Mouse (Mus musculus) MEL (cell line): Measurements from ENCODE around the gene Adcy1. TPM values are rescaled to one million over a fixed set of nuclear protein-coding genes. Genes with fewer than 3 reads are reported as not detected.

Experiments used
- DNase-seq: peaks from one replicate; pipeline ENCODE4 v3.0.0; 2011; ENCODE audit warnings: low read depth, low spot score
- H3K27ac ChIP-seq: 2 replicates; pipeline ENCODE4 v1.5.1; 2012; ENCODE audit warnings: low read depth, mild to moderate bottlenecking, control low read depth, low read length, moderate library complexity; ENCODE audit not compliant: control insufficient read depth
- H3K27me3 ChIP-seq, 2 experiments: fragments of 150-350 bp in 1 of 2; sonication (generic) in 1 of 2; 2 replicates each; pipeline ENCODE4 v1.6.1; 2012; ENCODE audit warnings: low read length in 2 of 2, mild to moderate bottlenecking in 2 of 2, improper control_type of control experiment in 1 of 2, moderate library complexity in 1 of 2; ENCODE audit not compliant: insufficient read depth in 2 of 2, control insufficient read depth in 1 of 2
- H3K36me3 ChIP-seq, 2 experiments: 2 replicates each; pipeline ENCODE4 v1.6.1; 2012 to 2014; ENCODE audit warnings: low read length in 2 of 2, improper control_type of control experiment in 1 of 2, inconsistent platforms in 1 of 2, mild to moderate bottlenecking in 1 of 2; ENCODE audit not compliant: insufficient read depth in 2 of 2, control insufficient read depth in 1 of 2
- H3K4me1 ChIP-seq, 2 experiments: fragments of 150-350 bp in 1 of 2; sonication (generic) in 1 of 2; 2 replicates each; pipeline ENCODE4 v1.6.1; 2012; ENCODE audit warnings: low read length in 2 of 2, improper control_type of control experiment in 1 of 2, mild to moderate bottlenecking in 1 of 2; ENCODE audit not compliant: insufficient read depth in 2 of 2, control insufficient read depth in 1 of 2
- H3K4me3 ChIP-seq, 2 experiments: fragments of 150-350 bp in 1 of 2; sonication (generic) in 1 of 2; 2 replicates each; pipeline ENCODE4 v1.5.1; 2012; ENCODE audit warnings: low read depth in 2 of 2, low read length in 2 of 2, mild to moderate bottlenecking in 2 of 2, moderate library complexity in 2 of 2, control low read depth in 1 of 2, improper control_type of control experiment in 1 of 2; ENCODE audit not compliant: control insufficient read depth in 1 of 2, insufficient read depth in 1 of 2
- H3K79me2 ChIP-seq: 2 replicates; pipeline ENCODE4 v1.6.1; 2012; ENCODE audit warnings: mild to moderate bottlenecking, low read length, moderate library complexity; ENCODE audit not compliant: control insufficient read depth, poor library complexity, insufficient read depth
- H3K9ac ChIP-seq: 2 replicates; pipeline ENCODE4 v1.6.1; 2012; ENCODE audit warnings: low read depth, mild to moderate bottlenecking, control low read depth, low read length, moderate library complexity; ENCODE audit not compliant: control insufficient read depth, poor library complexity, severe bottlenecking
- H3K9me3 ChIP-seq: fragments of 150-350 bp; sonication (generic); replicated peaks from 2 replicates; pipeline ENCODE4 v1.6.1; 2012; ENCODE audit warnings: mild to moderate bottlenecking, low read length, improper control_type of control experiment, moderate library complexity; ENCODE audit not compliant: insufficient read depth
- CTCF ChIP-seq, 3 experiments: IDR thresholded peaks in 2 of 3; conservative IDR thresholded peaks in 1 of 3; 2 replicates each; pipeline ENCODE4 v1.5.1; 2011 to 2012; ENCODE audit warnings: low read length in 3 of 3, low read depth in 2 of 3, mild to moderate bottlenecking in 2 of 3, improper control_type of control experiment in 1 of 3, inconsistent platforms in 1 of 3, mixed read lengths in 1 of 3, moderate library complexity in 1 of 3; ENCODE audit not compliant: control insufficient read depth in 1 of 3, insufficient read depth in 1 of 3, poor library complexity in 1 of 3, severe bottlenecking in 1 of 3
- ETS1 ChIP-seq: IDR thresholded peaks from 2 replicates; pipeline ENCODE4 v1.6.1; 2012; ENCODE audit warnings: low read depth, mild to moderate bottlenecking, inconsistent platforms, low read length, improper control_type of control experiment, moderate library complexity
- POLR2A ChIP-seq, 2 experiments: IDR thresholded peaks; 2 replicates each; pipeline ENCODE4 v1.6.1; 2011 to 2012; ENCODE audit warnings: low read length in 2 of 2, mild to moderate bottlenecking in 2 of 2, control low read depth in 1 of 2, improper control_type of control experiment in 1 of 2, low read depth in 1 of 2, moderate library complexity in 1 of 2; ENCODE audit not compliant: control insufficient read depth in 1 of 2, insufficient read depth in 1 of 2, poor library complexity in 1 of 2
- RAD21 ChIP-seq: IDR thresholded peaks from 2 replicates; pipeline ENCODE4 v1.6.1; 2011; ENCODE audit warnings: mild to moderate bottlenecking, low read depth, low read length, improper control_type of control experiment
- SIN3A ChIP-seq: IDR thresholded peaks from 2 replicates; pipeline ENCODE4 v1.6.1; 2012; ENCODE audit warnings: low read length, improper control_type of control experiment, inconsistent platforms
- TCF12 ChIP-seq: IDR thresholded peaks from 2 replicates; pipeline ENCODE4 v1.6.1; 2014; ENCODE audit warnings: low read depth, mild to moderate bottlenecking, inconsistent platforms, low read length, improper control_type of control experiment, moderate library complexity
- ZC3H11A ChIP-seq: IDR thresholded peaks from 2 replicates; pipeline ENCODE4 v1.6.1; 2012; ENCODE audit warnings: low read depth, mild to moderate bottlenecking, inconsistent platforms, low read length, improper control_type of control experiment
- polyA plus RNA-seq, 2 experiments: library from polyadenylated mRNA; stranded (reverse) in 1 of 2; unstranded in 1 of 2; fragments of >175 nt in 1 of 2; fragments of >200 nt in 1 of 2; gene quantifications; 2 replicates each; pipeline versions ENCODE4 v1.2.1 to v1.2.4; 2012; ENCODE audit warnings: low replicate concordance in 2 of 2, low read depth in 1 of 2; ENCODE audit not compliant: insufficient read length in 2 of 2, insufficient read depth in 1 of 2, missing spikeins in 1 of 2
- total RNA-seq: library from RNA; depleted of rRNA; stranded (reverse); fragments of 300-350 nt; gene quantifications from 2 replicates; pipeline ENCODE4 v1.2.3, GENCODE M21; 2012

Gene Adcy1
- total and polyA plus RNA-seq, 3 experiments, result under 0.01 TPM; not detected in 2

- H3K27ac ChIP-seq, result no peak overlapping the region
- DNase-seq, result no peak
- H3K4me1 ChIP-seq, result no peaks in the 10 kb centered on the region
- no peak overlapping the region for H3K9ac ChIP-seq
- H3K36me3 ChIP-seq, result no peaks in the 10 kb centered on the region
- H3K4me3 ChIP-seq, result no peak overlapping the region
- H3K27me3 ChIP-seq, result no peaks in the 10 kb centered on the region
- no peaks in the 10 kb centered on the region for H3K79me2 ChIP-seq
- no peak for TF ChIP-seq CTCF (IDR thresholded peaks at IDR 0.05 in 2 of 3, conservative IDR thresholded peaks at IDR 0.05 in 1 of 3; ENCODE audit: control insufficient read depth in 1 of 3, insufficient read depth in 1 of 3, low read depth in 2 of 3, low read length in 3 of 3, poor library complexity in 1 of 3, severe bottlenecking in 1 of 3)
- TF ChIP-seq TCF12, result no peak
- TF ChIP-seq POLR2A (IDR thresholded peaks at IDR 0.05; ENCODE audit: control insufficient read depth in 1 of 2, insufficient read depth in 1 of 2, low read depth in 1 of 2, low read length in 2 of 2, poor library complexity in 1 of 2), result no peak
- TF ChIP-seq, all 39 proteins: peak for 0
- H3K9me3 ChIP-seq, result no peaks in the 10 kb centered on the region
These were observed 140.6 kb downstream of the Adcy1 start for GRCm38 (mm10) chr11:7203846-7204245.

DNA sequence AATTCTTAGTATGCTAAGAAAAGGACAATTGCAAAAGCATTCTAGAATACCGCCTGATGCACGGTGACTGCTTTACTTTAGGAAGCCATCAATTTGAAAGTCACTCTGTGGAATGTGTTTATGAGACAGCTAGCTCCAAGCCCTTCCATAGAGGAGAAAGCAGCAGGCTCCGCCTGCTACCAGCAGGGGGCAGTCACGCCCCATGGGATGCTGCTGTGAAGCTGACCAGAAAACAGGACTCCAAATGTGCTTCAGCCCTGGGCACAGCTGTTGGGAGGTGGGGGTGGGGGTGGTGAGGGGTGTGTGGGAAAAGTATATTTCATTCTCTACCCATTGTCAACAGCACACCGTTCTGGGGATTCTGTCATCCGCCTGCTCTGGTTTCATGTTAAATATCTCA lies 147.1 kb downstream of the Adcy1 start:
- DNase-seq, result peak; percentile 12
- TF ChIP-seq CTCF (IDR thresholded peaks at IDR 0.05 in 2 of 3, conservative IDR thresholded peaks at IDR 0.05 in 1 of 3; ENCODE audit: control insufficient read depth in 1 of 3, insufficient read depth in 1 of 3, low read depth in 2 of 3, low read length in 3 of 3, poor library complexity in 1 of 3, severe bottlenecking in 1 of 3), result peak; percentile 37 to 70 (median 43)
- no peak for TF ChIP-seq ETS1
- TF ChIP-seq RAD21, result peak; percentile 44
- no peak for TF ChIP-seq ZC3H11A
- TF ChIP-seq SIN3A, result no peak
- TF ChIP-seq, all 39 proteins: peak for 2
- no peak overlapping the region for H3K9ac ChIP-seq
- H3K36me3 ChIP-seq, result no peaks in the 10 kb centered on the region
- H3K27me3 ChIP-seq, result no peaks in the 10 kb centered on the region
- H3K79me2 ChIP-seq, result no peaks in the 10 kb centered on the region
- no peak overlapping the region for H3K4me3 ChIP-seq
- H3K4me1 ChIP-seq, result no peaks in the 10 kb centered on the region
- no peaks in the 10 kb centered on the region for H3K9me3 ChIP-seq
- H3K27ac ChIP-seq, result no peak overlapping the region

GRCm38 (mm10) chr11:7211211-7211610 lies 147.9 kb downstream of the Adcy1 start:
- Histone ChIP-seq H3K9ac (no peak overlapping the region), H3K4me3 (no peak overlapping the region), H3K27ac (no peak overlapping the region), H3K4me1 (no peaks in the 10 kb centered on the region), H3K36me3 (no peaks in the 10 kb centered on the region), H3K9me3 (no peaks in the 10 kb centered on the region), H3K79me2 (no peaks in the 10 kb centered on the region), H3K27me3 (no peaks in the 10 kb centered on the region)
- no peak for DNase-seq
- no peak for TF ChIP-seq CTCF (IDR thresholded peaks at IDR 0.05 in 2 of 3, conservative IDR thresholded peaks at IDR 0.05 in 1 of 3; ENCODE audit: control insufficient read depth in 1 of 3, insufficient read depth in 1 of 3, low read depth in 2 of 3, low read length in 3 of 3, poor library complexity in 1 of 3, severe bottlenecking in 1 of 3)
